Mouse (Mus musculus) stomach, embryonic 16.5 days (tissue): ENCODE measurements around the gene Fgd2. TPM values are rescaled to one million over a fixed set of nuclear protein-coding genes. Genes with fewer than 3 reads are reported as not detected.
"Not testable (repeated sequence)": the region's sequence is repeated elsewhere in the genome, so short reads cannot be mapped to it uniquely, and the experiment has no call there.

Source experiments
- ATAC-seq: fragments of 200-750 bp; cut with Nextera tagmentation; 2 replicates; pipeline ENCODE4 v1.8.0; 2017; ENCODE audit warnings: moderate number of reproducible peaks, moderate TSS enrichment; ENCODE audit not compliant: insufficient read depth, low FRiP score
- H3K27ac ChIP-seq: fragments of 300-500 bp; sonication (generic); 2 replicates; pipeline ENCODE4 v1.5.1; 2014; ENCODE audit warnings: low read length
- H3K27me3 ChIP-seq: fragments of 300-500 bp; sonication (generic); 2 replicates; pipeline ENCODE4 v1.6.1; 2014; ENCODE audit warnings: low read length, control low read depth, mixed read lengths; ENCODE audit not compliant: control insufficient read depth, insufficient read depth
- H3K36me3 ChIP-seq: fragments of 300-500 bp; sonication (generic); 2 replicates; pipeline ENCODE4 v1.6.1; 2014; ENCODE audit warnings: low read length; ENCODE audit not compliant: control insufficient read depth, insufficient read depth
- H3K4me1 ChIP-seq: fragments of 300-500 bp; sonication (generic); 2 replicates; pipeline ENCODE4 v1.6.1; 2014; ENCODE audit warnings: low read length, control low read depth, mixed read lengths; ENCODE audit not compliant: control insufficient read depth, insufficient read depth
- H3K4me2 ChIP-seq: fragments of 300-500 bp; sonication (generic); 2 replicates; pipeline ENCODE4 v1.6.1; 2014; ENCODE audit warnings: low read depth, low read length, mixed read lengths
- H3K4me3 ChIP-seq: fragments of 300-500 bp; sonication (generic); replicated peaks from 2 replicates; pipeline ENCODE4 v1.5.1; 2014; ENCODE audit warnings: mild to moderate bottlenecking, low read length
- H3K9ac ChIP-seq: fragments of 300-500 bp; sonication (generic); 2 replicates; pipeline ENCODE4 v1.6.1; 2014; ENCODE audit warnings: low read length
- H3K9me3 ChIP-seq: fragments of 300-500 bp; sonication (generic); replicated peaks from 2 replicates; pipeline ENCODE4 v1.6.1; 2016; ENCODE audit warnings: low read length, control low read depth; ENCODE audit not compliant: control insufficient read depth
- WGBS: fragments of 180-500 bp; shearing (Covaris S2); extraction: QIAGEN DNeasy Blood & Tissue Kit; methylation state at CpG from one replicate; pipeline ENCODE4 v1.1.7; 2014; 5-methylcytosine and 5-hydroxymethylcytosine counted together
- polyA plus RNA-seq: library from polyadenylated mRNA; unstranded; fragments of >200 nt; fragmentation: Nextera tagmentation; extraction: Ambion mirVana; gene quantifications from 2 replicates; pipeline ENCODE4 v1.2.1, GENCODE M21; 2015

The Fgd2 gene
- polyA plus RNA-seq: 12.1 and 13.1 TPM in 2 replicates

DNA sequence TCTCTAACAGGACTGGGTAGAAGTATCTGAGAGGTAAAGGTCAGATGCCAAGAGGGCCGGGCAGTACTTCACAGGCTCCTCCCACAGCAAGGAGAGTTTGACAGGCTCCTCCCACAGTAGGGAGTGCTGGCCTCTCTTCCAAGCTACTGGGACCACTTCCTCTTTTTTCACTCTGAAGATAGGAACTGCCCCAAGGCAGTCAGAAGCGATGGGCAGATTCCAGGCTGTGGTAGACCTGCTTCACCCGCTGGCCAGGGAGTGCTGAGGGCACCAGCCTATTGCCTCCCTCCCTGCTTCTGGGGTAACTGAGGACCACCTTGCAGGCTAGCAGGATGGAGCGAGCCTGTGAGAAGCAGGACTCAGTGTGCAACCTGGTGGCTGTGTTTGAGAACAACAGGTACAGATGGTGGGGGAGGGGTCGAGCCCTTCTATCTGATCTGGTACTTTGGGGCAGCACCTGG, at the start of gene Fgd2:
TSS of gene Fgd2 (plus strand) at position 154 of the 461 bp plus-strand sequence.
- Histone ChIP-seq H3K36me3 (no peaks in the 10 kb centered on the region), H3K4me1 (peaks cover 11% of the 10 kb centered on the region), H3K27me3 (no peaks in the 10 kb centered on the region), H3K9me3 (no peaks in the 10 kb centered on the region), H3K4me3 (0 out of 2 replicates have a peak within 1 kb of the TSS, but pooled peaks have one; percentile 0), H3K4me2 (no peak within 1 kb of the TSS), H3K27ac (no peak within 1 kb of the TSS), H3K9ac (no peak within 1 kb of the TSS)
- 16% methylated on average over 5 of the region's 5 CpGs for WGBS
- ATAC-seq: no peak

DNA sequence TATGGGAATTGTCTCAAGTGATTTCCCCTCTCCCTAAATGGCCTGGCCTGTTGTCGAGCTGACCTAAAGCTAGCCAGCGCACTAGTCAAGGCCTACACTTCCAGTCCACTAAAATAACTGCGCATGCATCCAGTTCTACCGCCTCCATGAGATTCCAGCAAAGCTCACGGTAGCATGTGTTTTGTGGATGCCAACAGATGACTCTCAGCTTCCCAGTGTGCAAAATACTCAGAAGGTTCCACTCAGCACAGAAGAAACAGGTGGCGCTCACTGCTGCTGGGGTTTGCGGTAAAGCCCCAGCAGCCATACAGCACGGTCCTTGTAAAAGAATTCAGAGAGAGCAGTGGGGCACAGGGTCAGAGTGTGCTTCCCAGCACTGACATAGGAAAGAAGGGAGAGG, 49.1 kb upstream of the Fgd2 start:
- Histone ChIP-seq H3K27me3 (no peaks in the 10 kb centered on the region), H3K27ac (no peak overlapping the region), H3K4me1 (peaks cover 3% of the 10 kb centered on the region), H3K4me2 (no peak overlapping the region), H3K36me3 (no peaks in the 10 kb centered on the region), H3K9me3 (no peaks in the 10 kb centered on the region), H3K9ac (no peak overlapping the region), H3K4me3 (no peak overlapping the region)
- no peak for ATAC-seq
- WGBS: 88% methylated on average over 8 of the region's 8 CpGs

DNA sequence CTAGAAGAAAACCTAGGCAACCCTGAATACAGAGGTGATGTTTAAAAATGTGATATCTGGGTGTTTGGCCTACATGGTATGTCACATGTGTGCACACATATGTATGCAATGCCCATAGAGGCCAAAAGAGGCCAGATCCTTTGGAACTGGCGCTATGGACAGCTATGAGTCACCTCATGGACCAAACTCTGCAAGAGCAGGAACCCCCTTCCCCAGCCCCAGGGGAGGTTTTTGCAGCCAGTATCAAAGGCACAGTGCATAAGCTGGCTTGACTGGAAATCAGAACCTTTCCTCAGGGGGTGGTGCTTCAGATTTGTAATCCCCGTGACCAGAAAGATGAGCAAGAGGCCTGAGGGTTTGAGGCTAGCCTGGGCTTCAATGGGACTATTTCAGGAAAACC, 48.6 kb upstream of the Fgd2 start:
- H3K27me3 ChIP-seq: no peaks in the 10 kb centered on the region
- no peak for ATAC-seq
- no peak overlapping the region for H3K4me2 ChIP-seq
- H3K4me1 ChIP-seq: peaks cover 2% of the 10 kb centered on the region
- no peaks in the 10 kb centered on the region for H3K9me3 ChIP-seq
- H3K9ac ChIP-seq: no peak overlapping the region
- WGBS: 91% methylated on average over 2 of the region's 2 CpGs
- H3K27ac ChIP-seq: no peak overlapping the region
- no peaks in the 10 kb centered on the region for H3K36me3 ChIP-seq
- no peak overlapping the region for H3K4me3 ChIP-seq

DNA sequence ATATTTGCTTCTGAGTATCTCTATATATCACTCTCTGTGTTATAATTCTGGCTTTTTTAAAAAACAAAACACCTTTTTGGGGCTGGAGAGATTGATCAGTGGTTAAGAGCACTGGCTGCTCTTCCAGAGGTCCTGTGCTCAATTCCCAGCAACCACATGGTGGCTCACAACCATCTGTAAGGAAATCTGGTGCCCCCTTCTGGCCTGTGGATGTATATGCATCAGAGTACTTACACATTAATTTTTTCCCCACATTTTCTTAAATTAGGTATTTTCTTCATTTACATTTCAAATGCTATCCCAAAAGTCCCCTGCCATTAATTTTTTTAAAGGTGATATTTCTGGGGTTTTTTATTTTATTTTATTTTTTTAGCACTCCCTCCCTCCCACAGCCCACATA, 47.4 kb upstream of the Fgd2 start:
- Histone ChIP-seq H3K36me3 (no peaks in the 10 kb centered on the region), H3K27me3 (no peaks in the 10 kb centered on the region), H3K4me3 (no peak overlapping the region), H3K9ac (no peak overlapping the region), H3K4me2 (no peak overlapping the region), H3K9me3 (no peaks in the 10 kb centered on the region), H3K4me1 (no peaks in the 10 kb centered on the region), H3K27ac (no peak overlapping the region)
- ATAC-seq: no peak

DNA sequence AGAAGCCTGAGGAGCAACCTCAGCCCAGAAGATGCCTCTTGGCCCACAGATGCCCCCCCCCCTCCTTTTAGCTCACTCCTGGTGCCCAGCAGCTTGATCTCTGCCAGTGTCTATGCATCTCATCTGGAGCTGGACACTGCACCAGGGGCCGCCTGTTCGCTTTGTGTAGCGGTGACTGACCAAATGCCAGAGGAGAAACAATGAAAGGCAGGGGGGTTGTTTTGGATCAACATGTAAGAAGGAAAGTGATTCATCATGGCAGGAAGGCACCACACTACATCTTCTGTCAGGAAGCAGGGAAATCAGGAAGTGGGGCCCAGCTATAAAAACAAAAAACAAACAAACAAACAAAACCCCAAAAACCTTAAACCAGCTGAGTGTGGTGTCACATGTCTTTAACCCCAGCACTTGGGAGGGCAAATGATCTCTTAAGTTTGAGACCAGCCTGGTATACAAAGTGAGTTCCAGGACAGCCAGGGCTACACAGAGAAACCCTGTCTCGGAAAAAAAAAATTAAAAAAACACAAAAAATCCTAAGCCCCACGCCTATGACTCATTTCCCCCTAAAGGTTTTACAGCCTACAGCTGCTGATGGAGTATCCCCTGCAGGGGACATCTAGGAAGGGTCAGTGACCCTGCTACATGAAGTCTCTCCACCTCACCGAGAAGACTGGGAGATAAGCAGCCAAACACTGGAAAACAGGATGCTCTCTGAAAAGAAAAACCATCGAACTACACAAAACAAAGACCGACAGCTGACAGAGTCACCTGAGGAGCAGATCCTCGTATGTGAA, 44.8 kb upstream of the Fgd2 start:
- Histone ChIP-seq H3K9me3 (no peaks in the 10 kb centered on the region), H3K4me3 (no peak overlapping the region), H3K36me3 (no peaks in the 10 kb centered on the region), H3K27me3 (no peaks in the 10 kb centered on the region), H3K4me1 (no peaks in the 10 kb centered on the region), H3K9ac (no peak overlapping the region), H3K27ac (no peak overlapping the region), H3K4me2 (no peak overlapping the region)
- no peak for ATAC-seq
- WGBS: 51% methylated on average over 9 of the region's 9 CpGs

DNA sequence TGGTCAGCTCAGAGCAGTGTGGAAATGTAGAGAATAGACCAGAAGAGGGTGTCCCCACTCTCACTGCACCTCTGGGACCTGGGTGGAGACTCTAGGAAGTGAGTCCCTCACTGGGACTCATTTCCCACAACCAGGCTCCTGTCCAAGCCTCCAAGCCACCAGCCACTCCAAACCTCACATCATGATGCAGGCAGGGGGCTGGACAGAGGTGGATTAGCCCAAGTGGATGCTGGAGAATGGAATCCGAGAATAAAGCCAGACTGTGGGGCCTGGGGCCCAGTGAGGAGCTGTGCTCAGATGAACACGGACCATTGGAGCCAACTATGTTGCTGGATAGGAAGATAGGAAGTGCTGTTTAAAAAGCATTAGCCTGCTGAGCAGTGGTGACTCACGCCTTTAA, 43.8 kb upstream of the Fgd2 start:
- Histone ChIP-seq H3K9ac (no peak overlapping the region), H3K4me3 (no peak overlapping the region), H3K36me3 (no peaks in the 10 kb centered on the region), H3K4me1 (no peaks in the 10 kb centered on the region), H3K27ac (no peak overlapping the region; the same call in 1 of the 2 replicates), H3K4me2 (no peak overlapping the region), H3K27me3 (no peaks in the 10 kb centered on the region), H3K9me3 (no peaks in the 10 kb centered on the region)
- 61% methylated on average over 3 of the region's 3 CpGs for WGBS
- no peak for ATAC-seq

DNA sequence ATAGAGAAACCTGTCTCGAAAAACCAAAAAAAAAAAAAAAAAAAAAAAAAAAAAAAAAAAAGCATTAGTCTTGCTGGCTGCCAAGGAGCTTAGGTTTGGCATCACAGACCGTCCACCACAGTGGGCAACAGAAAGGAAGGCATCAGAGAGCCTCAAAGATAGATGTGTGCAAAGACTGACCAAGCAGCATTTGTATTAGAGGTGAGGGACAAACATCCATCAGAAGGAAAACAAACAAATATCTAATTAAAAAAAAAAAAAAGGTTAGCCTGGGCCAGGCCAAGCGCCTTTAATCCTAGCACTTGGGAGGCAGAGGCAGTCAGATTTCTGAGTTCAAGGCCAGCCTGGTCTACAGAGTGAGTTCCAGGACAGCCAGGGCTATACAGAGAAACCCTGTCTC, 43.3 kb upstream of the Fgd2 start, which contains the start of gene Pi16:
TSS of gene Pi16 (plus strand) at position 301 of the 400 bp plus-strand sequence.
- H3K9me3 ChIP-seq, H3K9ac ChIP-seq, H3K4me3 ChIP-seq, ATAC-seq, H3K4me2 ChIP-seq, H3K4me1 ChIP-seq, H3K27me3 ChIP-seq, H3K36me3 ChIP-seq: not testable (repeated sequence)
- 91% methylated on average over 3 of the region's 3 CpGs for WGBS
- H3K27ac ChIP-seq: peak within 1 kb of the TSS; percentile 16; the same call in 1 of the 2 replicates

DNA sequence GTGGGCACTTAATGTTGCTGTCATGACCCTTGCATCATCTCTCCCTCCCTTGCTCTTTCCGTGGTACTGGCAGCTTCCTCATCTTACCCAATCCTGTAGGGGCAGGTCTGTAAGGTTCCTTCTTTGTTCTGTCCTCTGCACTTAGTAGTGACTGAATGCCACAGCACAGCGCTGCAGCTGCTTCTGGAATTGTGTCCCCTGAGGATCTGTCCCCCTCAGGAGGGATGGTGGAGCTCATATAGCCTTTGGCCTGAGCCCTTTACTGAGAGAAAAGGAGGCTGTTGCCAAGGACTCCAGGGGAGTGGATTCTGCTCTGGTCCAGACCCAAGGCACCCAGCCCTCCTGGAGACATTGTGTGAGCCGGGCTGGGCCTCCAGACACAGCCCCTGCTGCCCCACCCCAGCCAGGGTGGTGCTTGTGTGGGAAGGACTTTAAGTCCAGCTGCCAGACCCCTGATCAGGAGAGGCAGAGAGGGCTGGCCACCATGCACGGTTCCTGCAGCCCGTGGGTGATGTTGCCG, 41.9 kb upstream of the Fgd2 start:
- Histone ChIP-seq H3K9me3 (no peaks in the 10 kb centered on the region), H3K4me3 (no peak overlapping the region), H3K9ac (0 out of 2 replicates have a peak overlapping the region, but pooled peaks have one; percentile 11), H3K4me2 (no peak overlapping the region), H3K4me1 (0 out of 2 replicates have a peak, but pooled peaks cover 3% of the 10 kb centered on the region), H3K36me3 (no peaks in the 10 kb centered on the region), H3K27ac (no peak overlapping the region), H3K27me3 (no peaks in the 10 kb centered on the region)
- WGBS: 44% methylated on average over 6 of the region's 6 CpGs
- ATAC-seq: no peak

DNA sequence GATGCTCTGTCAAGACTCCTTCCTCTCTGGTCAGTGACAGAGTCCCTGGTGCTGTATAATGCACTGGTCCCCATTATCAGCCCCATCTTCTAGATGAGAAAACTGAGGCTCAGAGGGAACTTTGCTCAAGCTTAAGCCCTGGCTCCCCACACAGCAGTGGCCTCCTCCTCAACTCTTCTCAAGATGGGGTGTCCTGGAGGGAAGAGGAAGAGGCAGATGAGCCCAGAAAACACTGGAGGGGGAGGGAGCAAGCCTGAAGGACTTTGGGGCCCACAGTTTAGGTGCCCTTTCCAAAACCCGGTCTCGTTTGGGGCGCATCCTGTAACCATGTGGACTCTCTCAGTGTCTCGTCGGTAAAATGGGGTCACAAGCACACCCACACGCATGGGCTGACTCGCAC, 41.2 kb upstream of the Fgd2 start:
- Histone ChIP-seq H3K27me3 (no peaks in the 10 kb centered on the region), H3K4me3 (no peak overlapping the region), H3K4me2 (no peak overlapping the region), H3K36me3 (no peaks in the 10 kb centered on the region), H3K27ac (no peak overlapping the region), H3K9ac (no peak overlapping the region), H3K9me3 (no peaks in the 10 kb centered on the region), H3K4me1 (0 out of 2 replicates have a peak, but pooled peaks cover 3% of the 10 kb centered on the region)
- no peak for ATAC-seq
- WGBS: 80% methylated on average over 7 of the region's 7 CpGs
